Mouse (Mus musculus): Measurements from ENCODE around the gene Runx1.

GRCm38 (mm10) chr16:92656750-92657149, 169.2 kb downstream of the Runx1 start:
- no peak for TF ChIP-seq CTCF (IDR thresholded peaks at IDR 0.05; ENCODE audit: insufficient read depth, low read depth, low read length)
- TF ChIP-seq POLR2A (IDR thresholded peaks at IDR 0.05; ENCODE audit: insufficient read depth, low read depth, low read length) = no peak

Measured in olfactory bulb, adult 2 months (tissue).